Mouse (Mus musculus): Measurements from ENCODE around the gene Cyp2c65. TPM values are rescaled to one million over a fixed set of nuclear protein-coding genes. Genes with fewer than 3 reads are reported as not detected.
"Not testable (repeated sequence)": the region's sequence is repeated elsewhere in the genome, so short reads cannot be mapped to it uniquely, and the experiment has no call there.

Gene Cyp2c65
- not detected in 2 replicates for polyA plus RNA-seq (2011; ENCODE audit: insufficient read length, low read depth, missing spikeins)

- H3K4me1 ChIP-seq (ENCODE audit: control insufficient read depth, insufficient read depth, low read length), result no peaks in the 10 kb centered on the region
- no peak for TF ChIP-seq CTCF (IDR thresholded peaks at IDR 0.05; ENCODE audit: borderline replicate concordance, insufficient read depth, low read length)
- TF ChIP-seq POLR2A (IDR thresholded peaks at IDR 0.05; ENCODE audit: low read depth, low read length), result no peak
- no peak within 1 kb of the TSS for H3K27ac ChIP-seq (ENCODE audit: insufficient read depth, low read length)
- no peak within 1 kb of the TSS for H3K4me3 ChIP-seq (ENCODE audit: insufficient read depth, low read length)
Measured at GRCm38 (mm10) chr19:39060719-39061118, at the start of gene Cyp2c65. Gene Cyp2c65, plus strand, starts transcription at chr19:39061015.

- TF ChIP-seq POLR2A (IDR thresholded peaks at IDR 0.05; ENCODE audit: low read depth, low read length), result no peak
- no peak for TF ChIP-seq CTCF (IDR thresholded peaks at IDR 0.05; ENCODE audit: borderline replicate concordance, insufficient read depth, low read length)
- Histone ChIP-seq H3K4me1 (ENCODE audit: control insufficient read depth, insufficient read depth, low read length) (no peaks in the 10 kb centered on the region), H3K4me3 (ENCODE audit: insufficient read depth, low read length) (no peak overlapping the region), H3K27ac (ENCODE audit: insufficient read depth, low read length) (no peak overlapping the region)
Measured at GRCm38 (mm10) chr19:39057928-39058327, 2.9 kb upstream of the Cyp2c65 start.

GRCm38 (mm10) chr19:39098779-39099178 is 38.0 kb downstream of the Cyp2c65 start:
- H3K4me1 ChIP-seq (ENCODE audit: control insufficient read depth, insufficient read depth, low read length); H3K4me3 ChIP-seq (ENCODE audit: insufficient read depth, low read length); H3K27ac ChIP-seq (ENCODE audit: insufficient read depth, low read length): not testable (repeated sequence)

DNA sequence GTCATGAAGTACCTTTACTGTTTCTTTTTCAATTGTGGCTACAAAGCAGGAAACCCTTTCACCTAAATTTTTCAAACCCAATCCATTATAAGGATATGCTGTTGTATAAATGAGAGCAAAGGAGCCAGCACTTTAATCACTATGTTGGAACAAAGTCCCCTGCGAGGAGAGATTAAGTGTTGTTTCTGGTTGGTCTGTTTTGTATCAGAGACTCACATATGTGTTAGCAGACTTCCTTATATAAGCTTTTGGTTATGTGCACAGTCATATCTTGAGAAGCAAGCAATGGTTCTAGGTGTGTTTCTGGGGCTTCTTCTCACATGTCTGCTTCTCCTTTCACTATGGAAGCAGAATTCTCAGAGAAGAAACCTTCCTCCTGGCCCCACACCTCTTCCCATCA is 52.8 kb downstream of the Cyp2c65 start, which contains the start of gene Cyp2c66:
Gene Cyp2c66, plus strand, starts transcription at position 255 of the 400 bp plus-strand sequence.
- TF ChIP-seq POLR2A (IDR thresholded peaks at IDR 0.05; ENCODE audit: low read depth, low read length) (no peak), CTCF (IDR thresholded peaks at IDR 0.05; ENCODE audit: borderline replicate concordance, insufficient read depth, low read length) (no peak)
- H3K27ac ChIP-seq (ENCODE audit: insufficient read depth, low read length), result no peak within 1 kb of the TSS
- H3K4me3 ChIP-seq (ENCODE audit: insufficient read depth, low read length), result no peak within 1 kb of the TSS
- H3K4me1 ChIP-seq (ENCODE audit: control insufficient read depth, insufficient read depth, low read length), result no peaks in the 10 kb centered on the region

Other genes with a start within 250 kb of the Cyp2c65 start
- 20.7 and 22.6 TPM in 2 replicates for gene Noc3l, start 241.8 kb upstream of the Cyp2c65 start, polyA plus RNA-seq (2011; ENCODE audit: insufficient read length, low read depth, missing spikeins)
- 9.3 and 9.8 TPM in 2 replicates for gene Tbc1d12, start 224.4 kb upstream of the Cyp2c65 start, polyA plus RNA-seq (2011; ENCODE audit: insufficient read length, low read depth, missing spikeins)
- 83.5 and 131 TPM in 2 replicates for gene Hells, start 130.1 kb upstream of the Cyp2c65 start, polyA plus RNA-seq (2011; ENCODE audit: insufficient read length, low read depth, missing spikeins)
- gene Cyp2c55, start 54.0 kb upstream of the Cyp2c65 start, polyA plus RNA-seq (2011; ENCODE audit: insufficient read length, low read depth, missing spikeins), result 0.44 TPM in 1 of 2 replicates, not detected in the other
- not detected in 2 replicates for gene Cyp2c66, start 52.9 kb downstream of the Cyp2c65 start, polyA plus RNA-seq (2011; ENCODE audit: insufficient read length, low read depth, missing spikeins)
- not detected in 2 replicates for gene Cyp2c29, start 208.4 kb downstream of the Cyp2c65 start, polyA plus RNA-seq (2011; ENCODE audit: insufficient read length, low read depth, missing spikeins)

Measured in embryonic fibroblast, embryonic 13.5 days (primary cell).